Mouse (Mus musculus): ENCODE measurements around the gene Trpm8. TPM values are rescaled to one million over a fixed set of nuclear protein-coding genes. Genes with fewer than 3 reads are reported as not detected.

Trpm8 gene
- polyA plus RNA-seq, 1 experiment from 2014 or later, result 0.11 TPM

DNA sequence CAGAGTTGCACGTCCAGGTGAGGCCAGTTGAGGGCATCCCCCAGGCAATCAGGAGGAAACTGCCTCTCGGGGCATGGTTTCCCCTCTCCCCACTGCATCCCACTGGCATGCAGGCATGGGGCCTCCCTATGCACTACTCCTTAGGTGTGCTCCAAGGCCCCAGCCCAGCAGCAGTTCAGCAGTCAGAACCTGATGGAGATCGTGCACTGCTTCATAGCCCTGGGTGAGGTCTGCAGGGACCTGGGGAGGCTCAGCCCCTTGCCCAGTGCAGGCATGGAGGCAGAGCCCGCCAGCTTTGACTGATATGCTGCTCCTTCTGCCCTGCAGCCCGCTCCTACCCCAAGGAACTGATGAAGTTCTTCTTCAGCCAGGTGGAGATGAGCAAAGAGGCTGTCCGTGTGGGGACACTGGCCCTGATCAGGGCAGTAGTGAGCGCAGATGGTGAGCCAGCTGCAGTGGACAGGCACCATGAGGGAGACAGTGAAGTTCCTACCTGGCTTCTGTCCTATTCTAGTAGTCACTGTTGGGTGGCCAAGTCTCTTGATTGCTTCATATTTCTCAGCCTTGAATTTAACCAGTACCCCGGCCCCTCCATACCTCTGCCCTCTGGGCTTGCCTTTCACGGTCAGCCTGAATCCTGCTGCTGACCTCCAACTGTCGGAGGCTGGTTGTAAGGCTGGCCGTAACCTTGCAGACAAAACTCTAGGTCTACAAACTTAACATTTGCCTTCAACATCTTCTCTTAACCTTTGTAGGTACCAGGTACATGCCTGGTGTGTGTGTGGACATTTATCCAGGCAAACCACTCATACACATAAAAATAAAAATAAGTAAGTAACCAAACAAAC lies 42.2 kb upstream of the Trpm8 start:
- H3K4me1 ChIP-seq, result no peaks in the 10 kb centered on the region
- H3K36me3 ChIP-seq, result no peaks in the 10 kb centered on the region
- H3K4me2 ChIP-seq (replicated peaks), result no peak overlapping the region
- 68% methylated on average over 11 of the region's 11 CpGs for WGBS
- no peak overlapping the region for H3K9ac ChIP-seq (replicated peaks)
- no peak overlapping the region for H3K27ac ChIP-seq (replicated peaks)
- H3K9me3 ChIP-seq, result peaks cover 92% of the 10 kb centered on the region
- no peaks in the 10 kb centered on the region for H3K27me3 ChIP-seq
- H3K4me3 ChIP-seq, result no peak overlapping the region
- ATAC-seq (replicated peaks), result no peak

DNA sequence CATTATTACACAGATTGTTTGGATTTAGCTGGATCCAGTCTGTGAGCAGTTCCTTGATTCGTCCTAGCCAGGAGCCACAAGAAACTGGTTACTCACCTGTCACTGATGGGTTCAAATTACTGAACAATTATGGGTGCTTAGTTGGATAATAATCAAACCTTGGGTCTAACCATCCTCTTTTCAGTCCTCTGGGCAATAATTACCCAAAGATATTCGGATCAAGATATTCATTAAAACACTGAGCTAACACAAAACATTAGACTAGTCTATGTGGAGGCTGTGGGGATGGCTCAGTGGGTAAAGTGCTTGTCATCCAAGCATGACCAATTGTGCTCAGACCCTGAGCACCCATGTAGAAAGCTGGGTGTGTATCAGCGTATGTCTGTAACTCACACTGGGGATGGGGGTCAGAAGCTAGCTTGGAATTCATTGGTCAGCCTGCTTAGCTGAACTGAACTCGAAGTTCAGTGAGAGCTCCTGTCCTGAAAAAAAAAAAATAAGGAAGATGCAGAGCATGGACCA lies 41.5 kb upstream of the Trpm8 start:
- no peak for ATAC-seq (replicated peaks)

DNA sequence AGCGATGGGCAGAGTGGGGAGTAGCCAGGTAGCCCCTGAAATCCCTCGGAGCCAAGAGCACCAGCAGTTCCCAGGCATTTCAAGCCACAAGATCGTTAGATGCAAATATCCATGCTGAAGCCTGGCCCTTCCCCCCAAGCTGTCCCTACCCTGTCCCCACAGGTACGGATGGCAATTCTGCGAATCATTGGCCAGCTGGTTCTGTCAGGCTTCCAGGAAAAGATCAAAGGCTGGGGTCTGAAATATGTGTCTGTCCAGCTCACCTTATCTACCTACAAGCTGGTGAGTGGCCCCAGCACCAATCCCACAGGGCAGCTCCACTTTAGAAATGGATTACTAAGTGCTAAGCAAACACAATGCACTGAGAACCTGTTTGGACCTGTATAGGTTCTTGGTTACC lies 40.1 kb upstream of the Trpm8 start:
- 76% methylated on average over 5 of the region's 5 CpGs for WGBS
- no peak for ATAC-seq (replicated peaks)
- Histone ChIP-seq H3K27ac (replicated peaks) (no peak overlapping the region), H3K4me2 (replicated peaks) (no peak overlapping the region), H3K9ac (replicated peaks) (no peak overlapping the region), H3K4me3 (no peak overlapping the region), H3K4me1 (no peaks in the 10 kb centered on the region), H3K36me3 (no peaks in the 10 kb centered on the region), H3K9me3 (peaks cover 90% of the 10 kb centered on the region), H3K27me3 (no peaks in the 10 kb centered on the region)

More for the DNA sequence above, 41.5 kb upstream of the Trpm8 start:
- H3K9ac ChIP-seq (replicated peaks), result no peak overlapping the region
- no peaks in the 10 kb centered on the region for H3K36me3 ChIP-seq
- no peaks in the 10 kb centered on the region for H3K4me1 ChIP-seq
- no peak overlapping the region for H3K27ac ChIP-seq (replicated peaks)
- no peaks in the 10 kb centered on the region for H3K27me3 ChIP-seq
- 66% methylated on average over 4 of the region's 4 CpGs for WGBS
- no peak overlapping the region for H3K4me2 ChIP-seq (replicated peaks)
- H3K9me3 ChIP-seq, result peaks cover 93% of the 10 kb centered on the region
- no peak overlapping the region for H3K4me3 ChIP-seq

DNA sequence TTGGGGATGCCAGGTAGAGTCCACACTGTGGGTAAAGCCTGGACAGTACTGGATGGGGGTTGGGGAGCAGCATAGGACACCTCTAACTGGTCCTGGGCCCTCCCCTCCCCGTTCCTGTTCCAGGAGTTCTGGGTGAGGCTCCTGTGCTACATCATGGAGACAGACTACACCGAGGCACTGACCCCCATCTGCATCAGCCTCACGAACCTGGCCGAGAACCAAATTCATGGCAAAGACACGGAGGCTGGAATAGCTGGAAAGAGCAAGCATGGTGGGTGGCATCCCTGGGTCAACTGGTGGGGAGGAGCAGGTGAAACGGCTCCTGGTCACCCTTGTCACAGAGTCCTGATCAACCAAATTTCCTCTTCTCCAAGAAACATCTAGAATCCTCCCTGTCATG lies 38.7 kb upstream of the Trpm8 start:
- Histone ChIP-seq H3K27me3 (no peaks in the 10 kb centered on the region), H3K27ac (replicated peaks) (no peak overlapping the region), H3K36me3 (no peaks in the 10 kb centered on the region), H3K9me3 (peaks cover 90% of the 10 kb centered on the region), H3K4me1 (no peaks in the 10 kb centered on the region), H3K9ac (replicated peaks) (no peak overlapping the region), H3K4me2 (replicated peaks) (no peak overlapping the region), H3K4me3 (no peak overlapping the region)
- 0 out of 2 replicates have a peak, but pooled peaks have one; percentile 11 for ATAC-seq (replicated peaks)
- whole genome bisulfite sequencing, result 81% methylated on average over 6 of the region's 6 CpGs

DNA sequence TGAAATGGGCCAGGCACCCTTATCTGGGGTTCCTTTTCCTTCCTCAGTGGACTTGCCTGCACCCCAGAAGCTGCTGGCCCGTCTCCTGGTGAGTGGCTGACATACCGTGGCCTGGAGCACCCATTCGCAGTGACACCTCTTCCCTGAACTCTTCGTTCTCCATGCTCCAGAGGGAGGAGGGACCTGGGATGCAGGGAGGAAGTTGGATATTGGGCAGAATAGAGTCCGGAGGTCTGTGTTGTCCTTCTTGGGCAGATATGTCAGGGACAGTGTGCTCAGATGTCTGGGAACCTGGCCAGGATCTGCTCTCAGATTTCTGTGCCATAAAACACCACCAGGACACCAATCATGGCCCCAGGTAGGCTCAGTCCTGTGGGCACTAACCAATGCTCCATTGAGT lies 37.4 kb upstream of the Trpm8 start:
- H3K27me3 ChIP-seq, result no peaks in the 10 kb centered on the region
- no peaks in the 10 kb centered on the region for H3K4me1 ChIP-seq
- H3K36me3 ChIP-seq, result no peaks in the 10 kb centered on the region
- H3K27ac ChIP-seq (replicated peaks), result no peak overlapping the region
- no peak overlapping the region for H3K9ac ChIP-seq (replicated peaks)
- peaks cover 90% of the 10 kb centered on the region for H3K9me3 ChIP-seq
- H3K4me3 ChIP-seq, result no peak overlapping the region
- ATAC-seq (replicated peaks), result no peak
- no peak overlapping the region for H3K4me2 ChIP-seq (replicated peaks)
- 74% methylated on average over 5 of the region's 5 CpGs for WGBS

DNA sequence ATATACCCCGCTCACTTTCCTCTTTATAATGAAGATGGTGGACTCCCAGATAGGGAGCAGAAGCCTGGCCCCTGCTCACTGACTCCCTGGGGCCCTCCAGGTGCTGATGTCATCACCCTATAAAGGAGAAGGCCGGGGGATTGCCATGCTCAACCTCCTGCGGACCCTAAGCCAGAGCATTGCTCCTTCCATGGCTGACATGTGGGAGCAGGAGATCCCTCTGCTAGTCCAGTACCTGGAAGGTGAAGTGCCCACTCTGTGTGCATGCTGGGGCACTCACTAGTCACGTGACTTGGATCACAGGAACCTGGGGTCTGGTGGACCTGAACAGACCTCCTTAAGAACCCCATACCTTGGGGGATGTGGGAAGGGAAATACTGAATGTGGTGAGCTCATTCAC lies 36.9 kb upstream of the Trpm8 start:
- Histone ChIP-seq H3K4me2 (replicated peaks) (no peak overlapping the region), H3K9ac (replicated peaks) (no peak overlapping the region), H3K27ac (replicated peaks) (no peak overlapping the region), H3K4me1 (no peaks in the 10 kb centered on the region), H3K9me3 (peaks cover 89% of the 10 kb centered on the region), H3K27me3 (no peaks in the 10 kb centered on the region), H3K36me3 (no peaks in the 10 kb centered on the region), H3K4me3 (no peak overlapping the region)
- 72% methylated on average over 4 of the region's 4 CpGs for WGBS
- 0 out of 2 replicates have a peak, but pooled peaks have one; percentile 3 for ATAC-seq (replicated peaks)

DNA sequence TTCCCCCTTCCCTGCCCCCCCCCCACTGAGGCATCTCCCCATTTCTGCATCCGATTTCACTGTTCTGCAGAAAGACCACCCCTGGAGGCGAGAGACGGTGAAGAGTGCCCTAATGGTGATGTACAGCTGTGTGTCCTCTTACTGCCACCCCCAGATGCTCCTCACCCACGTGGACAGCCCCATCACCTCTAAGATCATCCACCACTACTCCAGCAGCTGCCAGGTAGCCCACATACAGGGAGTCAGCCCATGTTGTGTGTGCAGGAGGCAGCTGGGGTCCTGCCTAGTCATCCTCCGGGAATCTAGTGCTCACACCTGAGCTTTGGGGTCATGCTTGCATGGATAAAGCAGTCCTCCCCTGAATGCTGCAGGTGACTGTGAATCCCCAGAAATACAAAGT lies 33.6 kb upstream of the Trpm8 start:
- Histone ChIP-seq H3K36me3 (no peaks in the 10 kb centered on the region), H3K4me2 (replicated peaks) (no peak overlapping the region), H3K4me1 (no peaks in the 10 kb centered on the region), H3K27me3 (no peaks in the 10 kb centered on the region), H3K9ac (replicated peaks) (no peak overlapping the region), H3K9me3 (peaks cover 85% of the 10 kb centered on the region), H3K4me3 (no peak overlapping the region), H3K27ac (replicated peaks) (no peak overlapping the region)
- 64% methylated on average over 5 of the region's 5 CpGs for WGBS
- no peak for ATAC-seq (replicated peaks)

DNA sequence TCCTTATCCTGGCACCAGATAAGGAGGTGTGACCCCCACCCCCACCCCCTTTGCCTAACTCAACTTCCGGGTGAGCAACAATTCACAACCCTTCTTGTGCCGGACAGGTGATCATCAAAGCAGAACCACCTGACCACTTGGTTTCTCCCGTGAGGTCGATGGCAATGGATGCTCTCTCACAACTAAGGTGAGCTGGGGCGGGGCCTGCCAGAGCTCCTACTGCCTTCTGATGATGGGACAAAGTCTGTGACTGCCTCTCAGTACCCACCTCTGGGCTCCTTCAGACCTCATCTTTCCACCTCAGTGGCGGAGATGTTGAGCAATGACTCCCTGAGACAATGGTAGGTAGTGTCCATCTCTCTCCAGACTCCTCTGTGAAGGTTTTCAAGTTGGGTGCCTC lies 31.6 kb upstream of the Trpm8 start:
- Histone ChIP-seq H3K4me2 (replicated peaks) (no peak overlapping the region), H3K27me3 (no peaks in the 10 kb centered on the region), H3K36me3 (no peaks in the 10 kb centered on the region), H3K4me3 (no peak overlapping the region), H3K9ac (replicated peaks) (no peak overlapping the region), H3K9me3 (peaks cover 85% of the 10 kb centered on the region), H3K27ac (replicated peaks) (no peak overlapping the region), H3K4me1 (no peaks in the 10 kb centered on the region)
- WGBS, result 82% methylated on average over 6 of the region's 6 CpGs
- no peak for ATAC-seq (replicated peaks)

DNA sequence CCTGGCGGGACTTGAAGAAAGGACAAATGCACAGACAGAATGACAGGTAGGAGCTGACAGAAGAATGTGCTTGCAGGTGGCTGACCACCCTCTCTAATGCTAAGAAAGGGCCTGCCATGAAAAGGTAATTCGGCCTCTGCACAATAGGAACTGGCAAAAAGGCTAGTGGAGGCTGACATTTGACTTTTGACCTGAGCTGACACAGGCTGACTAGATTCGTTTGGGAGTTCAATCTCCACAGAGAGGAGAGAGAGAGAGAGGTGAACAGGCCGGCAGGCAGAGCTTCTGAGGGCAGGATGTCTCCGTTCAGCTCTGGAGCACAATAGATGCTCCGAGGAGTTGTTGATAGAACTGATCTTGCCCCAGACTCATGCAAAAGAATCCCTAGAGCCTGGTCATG lies 31.1 kb upstream of the Trpm8 start:
- Histone ChIP-seq H3K27me3 (no peaks in the 10 kb centered on the region), H3K4me1 (no peaks in the 10 kb centered on the region), H3K4me3 (no peak overlapping the region), H3K36me3 (no peaks in the 10 kb centered on the region), H3K9ac (replicated peaks) (no peak overlapping the region), H3K4me2 (replicated peaks) (no peak overlapping the region), H3K27ac (replicated peaks) (no peak overlapping the region), H3K9me3 (peaks cover 82% of the 10 kb centered on the region)
- whole genome bisulfite sequencing, result 42% methylated on average over 6 of the region's 6 CpGs
- no peak for ATAC-seq (replicated peaks)

DNA sequence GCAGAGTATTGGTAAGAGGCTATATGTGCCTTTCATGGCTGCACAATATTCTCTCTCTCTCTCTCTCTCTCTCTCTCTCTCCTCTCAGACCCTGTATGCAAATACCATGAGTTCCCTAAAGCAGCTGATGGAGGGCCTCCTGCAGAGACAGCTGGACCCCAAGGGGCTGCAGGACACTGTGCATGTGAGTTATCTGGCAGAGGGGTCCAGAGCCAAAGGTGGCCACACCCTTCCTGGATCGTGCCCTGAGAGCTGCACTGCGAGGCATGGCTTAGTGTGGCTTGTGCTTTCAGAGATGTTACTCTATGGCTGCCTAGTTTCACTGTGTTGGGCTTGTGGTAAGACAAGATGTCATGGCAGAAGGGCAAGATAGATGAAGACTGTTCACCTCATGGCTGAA lies 29.8 kb upstream of the Trpm8 start:
- no peaks in the 10 kb centered on the region for H3K27me3 ChIP-seq
- WGBS, result 58% methylated on average over 2 of the region's 2 CpGs
- H3K9ac ChIP-seq (replicated peaks), result no peak overlapping the region
- peaks cover 78% of the 10 kb centered on the region for H3K9me3 ChIP-seq
- no peaks in the 10 kb centered on the region for H3K4me1 ChIP-seq
- no peak overlapping the region for H3K4me2 ChIP-seq (replicated peaks)
- H3K4me3 ChIP-seq, result no peak overlapping the region
- no peak for ATAC-seq (replicated peaks)
- H3K27ac ChIP-seq (replicated peaks), result no peak overlapping the region
- no peaks in the 10 kb centered on the region for H3K36me3 ChIP-seq

DNA sequence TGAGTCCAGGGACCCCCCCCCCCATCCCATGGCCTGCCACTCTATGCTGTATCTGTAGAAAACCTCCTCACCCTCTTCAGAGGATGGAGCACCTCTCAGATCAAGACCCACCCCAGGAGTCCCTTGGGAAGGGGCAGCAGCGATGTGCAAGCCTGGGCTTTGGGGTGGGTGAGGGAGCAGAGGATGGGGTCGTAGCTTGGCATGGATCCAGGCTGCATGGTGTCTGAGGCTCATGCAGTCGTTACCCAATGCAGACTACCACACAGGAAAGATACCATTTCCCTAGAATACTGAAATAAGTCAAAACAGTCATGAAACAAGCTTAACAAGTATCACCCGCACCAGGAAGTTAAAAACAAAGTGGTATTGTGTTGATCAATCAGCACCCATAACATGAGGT lies 28.8 kb upstream of the Trpm8 start:
- H3K36me3 ChIP-seq, result no peaks in the 10 kb centered on the region
- H3K9ac ChIP-seq (replicated peaks), result no peak overlapping the region
- no peak overlapping the region for H3K4me3 ChIP-seq
- whole genome bisulfite sequencing, result 71% methylated on average over 4 of the region's 4 CpGs
- no peaks in the 10 kb centered on the region for H3K27me3 ChIP-seq
- peaks cover 74% of the 10 kb centered on the region for H3K9me3 ChIP-seq
- no peak overlapping the region for H3K4me2 ChIP-seq (replicated peaks)
- ATAC-seq (replicated peaks), result no peak
- no peaks in the 10 kb centered on the region for H3K4me1 ChIP-seq
- H3K27ac ChIP-seq (replicated peaks), result no peak overlapping the region

DNA sequence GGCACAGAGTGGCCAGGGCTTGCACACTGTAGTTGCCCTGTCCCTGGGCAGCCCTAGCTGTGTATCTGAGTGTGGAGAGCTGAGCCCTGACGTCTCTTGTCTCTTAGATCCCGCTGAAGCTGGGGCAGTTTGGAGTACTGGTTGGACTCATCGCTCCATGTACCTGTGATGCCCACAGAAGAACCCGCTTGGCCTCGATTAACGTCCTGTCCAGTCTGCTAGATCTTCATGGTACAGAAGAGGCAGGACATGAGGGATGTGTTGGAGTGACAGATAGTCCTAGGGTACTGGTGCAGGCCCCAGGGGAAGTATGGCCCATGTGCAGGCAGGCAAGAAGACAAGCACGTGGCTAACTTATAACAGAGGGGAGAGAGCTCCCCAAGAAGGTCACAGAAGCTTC lies 27.9 kb upstream of the Trpm8 start:
- Histone ChIP-seq H3K4me1 (no peaks in the 10 kb centered on the region), H3K27me3 (no peaks in the 10 kb centered on the region), H3K36me3 (no peaks in the 10 kb centered on the region), H3K4me2 (replicated peaks) (no peak overlapping the region), H3K9ac (replicated peaks) (no peak overlapping the region), H3K4me3 (no peak overlapping the region), H3K9me3 (peaks cover 73% of the 10 kb centered on the region), H3K27ac (replicated peaks) (no peak overlapping the region)
- 78% methylated on average over 7 of the region's 7 CpGs for WGBS
- no peak for ATAC-seq (replicated peaks)

DNA sequence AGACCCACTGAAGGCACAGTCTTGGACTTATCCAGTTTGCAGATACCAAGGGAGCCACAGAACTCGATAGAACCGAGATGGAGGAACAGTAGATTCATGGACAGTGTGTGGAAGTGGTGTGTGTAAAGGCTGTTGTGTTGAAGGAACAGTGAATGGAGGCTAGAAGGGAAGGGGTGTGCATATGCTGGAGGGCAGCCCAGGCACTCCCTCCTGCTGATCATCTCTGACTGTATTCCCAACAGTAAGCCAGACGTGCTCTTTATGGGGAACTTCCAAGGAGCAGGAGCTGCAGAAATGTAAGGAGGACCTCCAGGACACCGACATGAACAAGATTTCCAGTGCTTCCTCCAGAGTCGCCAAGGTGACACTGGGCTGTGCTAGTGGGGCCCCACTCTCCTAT lies 27.4 kb upstream of the Trpm8 start:
- Histone ChIP-seq H3K36me3 (no peaks in the 10 kb centered on the region), H3K27me3 (no peaks in the 10 kb centered on the region), H3K4me2 (replicated peaks) (no peak overlapping the region), H3K4me3 (no peak overlapping the region), H3K27ac (replicated peaks) (no peak overlapping the region), H3K9ac (replicated peaks) (no peak overlapping the region), H3K4me1 (no peaks in the 10 kb centered on the region), H3K9me3 (peaks cover 73% of the 10 kb centered on the region)
- WGBS, result 83% methylated on average over 5 of the region's 5 CpGs
- ATAC-seq (replicated peaks), result no peak

All from forebrain, embryonic 15.5 days (tissue).